Mouse (Mus musculus): ENCODE measurements around the gene Nkain4.

Nkain4 gene

DNA sequence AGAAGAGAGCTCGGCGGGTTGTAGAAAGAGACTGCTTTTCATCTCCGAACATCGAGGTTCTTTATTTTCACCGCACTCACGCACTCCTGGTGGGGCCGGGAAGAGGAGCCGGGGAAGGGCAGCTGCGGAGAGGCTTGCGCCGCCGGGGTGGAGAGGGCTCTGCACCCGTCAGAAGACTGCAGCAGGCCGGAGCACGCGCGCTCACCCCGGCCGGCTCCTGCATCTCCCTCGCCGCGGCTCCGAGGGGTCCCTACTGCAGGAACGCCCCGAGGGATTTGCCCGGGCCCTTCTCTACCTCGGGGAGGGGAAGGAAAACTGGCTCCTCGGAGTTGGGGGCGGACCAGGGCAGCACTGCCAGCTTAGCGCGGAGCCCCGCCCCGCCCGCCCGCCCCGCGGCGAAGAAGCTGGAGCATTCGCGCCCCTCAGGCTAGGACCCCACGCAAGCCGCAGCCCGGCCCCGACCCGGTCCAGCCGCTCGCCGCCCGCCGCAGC lies 60.9 kb downstream of the Nkain4 start:
- DNase-seq (ENCODE audit: low spot score): no peak

DNA sequence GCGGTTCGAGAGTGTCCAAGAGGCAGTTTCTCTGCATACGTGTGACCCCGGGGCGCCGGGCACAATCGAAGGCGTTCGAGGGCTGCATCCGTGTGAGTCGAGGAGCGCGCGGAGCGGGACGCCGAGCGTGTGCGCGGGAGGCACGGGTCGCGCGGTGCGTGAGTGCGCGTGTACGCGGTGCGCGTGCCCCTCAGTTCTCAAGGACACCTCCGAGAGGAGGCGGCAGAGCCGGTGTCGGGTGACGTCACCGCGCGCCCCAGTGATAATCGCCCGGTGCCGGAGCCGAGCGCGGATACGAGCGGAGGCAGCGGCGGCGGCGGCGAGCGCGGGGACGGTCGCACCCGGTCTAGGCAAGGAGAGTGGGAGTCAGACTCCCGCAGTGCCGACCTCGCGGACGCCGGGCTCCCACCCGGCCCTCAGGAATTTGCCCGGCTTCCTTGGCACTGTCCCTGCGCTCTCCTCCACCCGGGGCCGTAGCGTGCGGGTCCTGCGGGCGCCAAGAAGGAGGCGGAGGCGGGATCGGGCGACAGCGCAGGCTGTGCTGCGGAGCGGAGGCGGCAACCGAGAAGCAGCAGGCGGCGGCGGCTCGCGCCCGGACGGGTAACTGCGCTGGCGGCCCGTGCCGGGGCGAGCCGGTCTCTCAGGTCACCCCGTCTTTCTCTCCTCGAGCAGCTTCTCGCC lies 61.5 kb downstream of the Nkain4 start:
- no peak for DNase-seq (ENCODE audit: low spot score)

DNA sequence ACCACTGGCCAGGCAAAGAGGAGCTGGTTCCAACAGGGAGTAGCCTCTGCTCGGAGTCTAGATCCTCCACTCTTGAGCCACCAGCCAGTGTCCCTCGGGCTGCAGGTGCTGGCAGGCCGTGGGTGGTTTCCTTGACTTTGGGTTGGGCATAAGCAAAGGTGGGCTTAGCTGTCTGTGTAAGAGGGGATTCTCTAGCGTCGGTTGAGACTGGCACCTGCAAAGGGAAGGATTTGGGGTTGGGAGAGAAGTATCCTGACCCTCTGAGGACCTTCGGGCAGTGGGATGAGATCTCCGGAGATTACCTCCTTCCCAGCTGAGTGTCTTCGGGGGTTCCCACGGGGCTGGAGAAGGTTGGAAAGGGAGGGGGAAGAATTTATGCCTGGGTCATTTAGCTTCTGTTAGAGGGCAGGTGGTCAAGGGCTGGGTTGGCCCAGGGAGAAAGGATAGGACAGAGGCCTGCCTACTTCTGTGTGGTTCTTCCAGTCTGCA lies 62.6 kb downstream of the Nkain4 start:
- DNase-seq (ENCODE audit: low spot score): no peak

DNA sequence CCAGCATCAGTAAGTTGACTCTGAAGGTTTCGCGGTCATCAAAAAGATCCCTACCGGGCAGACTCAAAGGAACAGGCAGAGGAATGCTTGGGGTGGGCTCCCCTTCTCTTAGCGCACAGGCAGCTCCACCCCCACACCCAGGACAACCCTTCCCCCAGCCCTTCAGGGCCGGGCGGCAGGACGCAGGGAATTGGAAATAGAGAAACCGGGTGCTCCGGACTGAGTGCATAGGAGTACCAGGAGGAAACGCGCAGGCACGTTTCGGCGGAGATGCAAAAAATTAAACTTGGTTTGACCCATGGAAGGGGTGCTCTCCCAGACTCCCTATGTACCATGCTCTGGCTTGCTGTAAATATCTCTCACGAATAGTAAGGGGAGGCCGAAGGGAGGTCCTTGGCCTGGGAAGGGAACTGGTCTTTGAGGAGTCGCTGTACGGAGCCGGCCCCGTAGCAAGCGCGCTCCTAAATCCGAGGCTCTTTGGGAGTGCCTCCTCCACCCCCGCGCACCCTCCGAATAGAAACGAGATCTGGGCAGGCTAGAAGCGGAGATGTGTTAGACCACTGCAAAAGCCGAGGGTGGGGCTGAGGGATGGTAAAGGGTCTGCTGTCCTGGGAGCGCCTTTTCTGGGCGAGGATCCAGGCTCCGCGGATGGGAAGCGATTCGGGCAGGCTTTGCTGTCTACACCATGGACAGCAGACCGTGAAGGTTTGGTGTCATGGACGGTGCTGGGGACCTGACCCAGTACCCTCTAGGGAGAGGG lies 63.2 kb downstream of the Nkain4 start:
- no peak for DNase-seq (ENCODE audit: low spot score)

DNA sequence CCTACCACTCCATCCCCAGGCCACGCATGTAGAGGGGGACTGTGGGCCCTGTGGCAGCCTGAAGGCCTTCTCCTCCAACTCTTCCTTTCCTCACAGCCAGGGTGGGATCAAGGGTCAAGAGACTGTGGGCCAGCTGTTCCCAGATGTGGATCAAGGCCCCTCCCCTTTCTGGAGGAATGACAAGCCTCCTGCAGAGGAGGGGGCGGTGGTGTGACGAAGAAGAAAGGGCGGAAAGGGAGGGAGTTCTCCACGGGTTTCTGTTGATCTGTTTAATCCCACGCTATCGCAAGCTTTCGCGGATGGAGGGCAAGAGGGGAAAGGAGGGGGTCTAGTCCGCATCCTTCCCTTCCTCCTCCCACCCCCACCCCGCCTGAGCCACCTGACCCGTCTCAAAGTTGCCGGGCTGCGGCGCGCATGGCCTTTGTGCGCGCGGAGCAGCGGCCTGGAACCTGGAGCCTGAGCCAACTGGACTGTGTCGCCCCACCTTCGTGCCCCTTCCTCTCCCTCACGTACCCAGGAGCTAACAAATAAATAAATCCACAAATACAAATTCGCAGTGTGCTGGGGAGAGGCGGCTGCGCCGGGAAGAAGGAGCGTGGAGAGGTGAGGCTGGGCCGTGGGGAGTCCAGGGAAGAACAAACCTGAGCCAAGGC lies 64.0 kb downstream of the Nkain4 start:
- no peak for DNase-seq (ENCODE audit: low spot score)

DNA sequence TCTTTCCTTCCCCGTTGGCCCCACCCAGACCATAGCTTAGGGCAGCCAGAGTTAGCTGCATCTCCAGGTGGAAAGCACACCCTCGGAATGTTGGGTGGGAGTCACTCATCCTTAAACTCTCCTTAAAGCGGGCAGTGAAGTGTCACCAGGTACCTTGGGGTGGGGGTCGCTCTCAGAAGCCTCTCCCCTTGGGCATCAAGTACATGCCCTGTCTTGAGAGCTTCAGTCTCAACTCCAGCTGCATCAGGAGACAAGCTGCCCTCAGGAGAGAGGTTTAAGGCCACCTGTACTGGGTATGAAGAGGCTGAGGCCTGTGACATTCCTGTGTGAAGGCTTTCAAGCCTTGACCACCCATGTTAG lies 64.6 kb downstream of the Nkain4 start:
- DNase-seq (ENCODE audit: low spot score): no peak

DNA sequence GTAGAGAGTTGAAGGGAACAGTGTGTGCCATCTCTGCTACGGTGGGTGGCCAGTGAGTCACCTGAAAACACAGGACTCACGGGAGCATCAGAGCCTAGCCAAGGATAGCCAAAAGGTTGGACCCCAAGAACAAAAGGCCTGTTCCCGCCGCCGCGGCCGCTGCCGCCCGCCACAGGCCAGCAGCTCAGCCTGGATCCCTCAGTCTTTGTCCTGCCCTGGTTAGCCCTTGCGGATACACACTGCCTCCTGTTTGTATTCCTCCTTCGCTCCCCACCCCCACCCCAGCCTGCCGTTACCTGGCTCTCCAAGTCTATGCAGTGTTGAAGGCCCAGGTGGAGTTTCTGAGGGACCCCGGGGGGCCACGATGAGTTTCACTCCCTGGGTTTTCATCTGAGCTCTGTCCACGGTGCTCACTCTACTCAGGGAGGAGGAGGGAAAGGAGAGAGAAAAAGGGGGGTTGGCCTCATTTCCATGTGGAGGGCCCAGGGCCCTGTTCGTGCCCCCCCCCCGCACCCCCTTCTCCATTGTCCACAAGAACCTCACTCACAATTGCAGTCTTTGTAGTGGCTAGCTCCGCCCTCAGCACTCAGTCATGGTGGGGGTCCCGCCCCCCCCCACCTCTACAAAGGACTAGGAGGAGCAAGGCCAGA lies 65.1 kb downstream of the Nkain4 start:
- no peak for DNase-seq (ENCODE audit: low spot score)

DNA sequence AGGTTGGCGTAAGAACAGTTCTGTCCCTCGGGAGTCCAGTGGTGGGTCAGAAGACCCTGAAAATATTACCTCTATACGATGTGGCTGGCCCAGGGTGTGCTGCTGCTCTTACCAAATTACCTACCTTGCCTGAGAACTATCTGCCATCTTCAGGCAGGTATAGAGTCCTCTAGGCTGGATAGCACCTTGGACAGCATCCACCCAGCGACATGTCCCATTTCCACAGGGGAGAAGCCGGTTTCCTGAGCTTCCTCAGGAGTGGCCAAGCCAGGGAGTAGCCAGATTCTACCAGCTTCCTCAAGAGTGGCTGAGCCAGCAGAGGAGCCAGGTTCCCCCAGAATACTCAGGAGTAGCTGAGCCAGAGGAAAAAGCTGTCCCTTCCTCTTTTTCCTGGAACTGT lies 69.2 kb downstream of the Nkain4 start:
- DNase-seq (ENCODE audit: low spot score): no peak
